Comparison of ENCODE assay signal across 8 mouse cellular contexts in genomic region chr13:113864893-113865292, GRCm38 (mm10).
DNase-seq lines count a peak whose midpoint lies in the region; ATAC-seq and TF ChIP-seq lines count a peak whose summit lies in the region.

No protein-coding gene starts in this region.

- H3K4me3 ChIP-seq in midbrain, embryonic 10.5 days = no peak overlapping the region
- no peak overlapping the region for H3K4me3 ChIP-seq in midbrain, embryonic 15.5 days
- H3K4me3 ChIP-seq in kidney, adult 2 months (ENCODE audit: insufficient read depth, low read depth, low read length) = no peak overlapping the region

- WGBS in midbrain, embryonic 10.5 days = 72% methylated on average over 1 of the region's 1 CpGs
- 51% methylated on average over 1 of the region's 1 CpGs for WGBS in midbrain, embryonic 15.5 days
- 44% methylated on average over 1 of the region's 1 CpGs for WGBS in kidney, adult 2 months

- peaks cover 12% of the 10 kb centered on the region for H3K4me1 ChIP-seq in midbrain, embryonic 10.5 days
- peaks cover 5% of the 10 kb centered on the region; the same call in 1 of the 2 replicates for H3K4me1 ChIP-seq in midbrain, embryonic 15.5 days
- H3K4me1 ChIP-seq in kidney, adult 2 months (ENCODE audit: control insufficient read depth, insufficient read depth, low read length) = peaks cover 7% of the 10 kb centered on the region; the same call in 1 of the 2 replicates

- H3K9ac ChIP-seq in midbrain, embryonic 15.5 days = no peak overlapping the region

- no peaks in the 10 kb centered on the region for H3K27me3 ChIP-seq in midbrain, embryonic 10.5 days (ENCODE audit: low read depth, poor library complexity, severe bottlenecking)
- H3K27me3 ChIP-seq in midbrain, embryonic 15.5 days (replicated peaks) = no peaks in the 10 kb centered on the region
- H3K27me3 ChIP-seq in kidney, adult 2 months (replicated peaks; ENCODE audit: control insufficient read depth, insufficient read depth, low read length) = no peaks in the 10 kb centered on the region

- no peak overlapping the region for H3K4me2 ChIP-seq in midbrain, embryonic 15.5 days

- no peak for TF ChIP-seq POLR2A in kidney, adult 2 months (IDR thresholded peaks at IDR 0.05; ENCODE audit: low read depth, low read length)

- TF ChIP-seq CTCF in kidney, adult 2 months (conservative IDR thresholded peaks at IDR 0.05; ENCODE audit: insufficient read depth, insufficient read length, low read depth, low read length) = peak; percentile 77

- peak; percentile 73 for DNase-seq in midbrain, embryonic 10.5 days (ENCODE audit: low spot score)
- peak; percentile 32 for DNase-seq in brain, embryonic 18.5 days (ENCODE audit: low read depth, low spot score)
- peak; percentile 84 for DNase-seq in forelimb bud, embryonic 11.5 days (ENCODE audit: low read depth, low spot score)
- peak; percentile 68 for DNase-seq in kidney, adult 2 months
- DNase-seq in liver = peak; percentile 84
- peak; percentile 24 to 41 for DNase-seq in natural killer cell, adult 2 months (ENCODE audit: low spot score in 2 of 2)
- DNase-seq in thymus, postnatal 25 days = peak; percentile 61

- no peak; the same call in 1 of the 2 replicates for ATAC-seq in midbrain, embryonic 15.5 days (replicated peaks)

- no peaks in the 10 kb centered on the region for H3K9me3 ChIP-seq in midbrain, embryonic 10.5 days (replicated peaks)
- H3K9me3 ChIP-seq in midbrain, embryonic 15.5 days = no peaks in the 10 kb centered on the region

- peak overlapping the region; percentile 40 for H3K27ac ChIP-seq in midbrain, embryonic 10.5 days (replicated peaks)
- no peak overlapping the region for H3K27ac ChIP-seq in midbrain, embryonic 15.5 days
- no peak overlapping the region for H3K27ac ChIP-seq in kidney, adult 2 months (ENCODE audit: insufficient read depth, low read depth, low read length)

- H3K36me3 ChIP-seq in midbrain, embryonic 10.5 days = no peaks in the 10 kb centered on the region
- no peaks in the 10 kb centered on the region for H3K36me3 ChIP-seq in midbrain, embryonic 15.5 days (replicated peaks)
- no peaks in the 10 kb centered on the region for H3K36me3 ChIP-seq in kidney, adult 2 months (ENCODE audit: control insufficient read depth, insufficient read depth, low read length)

Comparison
In these comparisons a context has a peak if more than half of its experiments do, and no peak if none do; other contexts are left out.
1. DNase-seq: peak in every context shown above with its lines; median percentile 84 in forelimb bud, embryonic 11.5 days; 84 in liver; 73 in midbrain, embryonic 10.5 days; 68 in kidney, adult 2 months; 61 in thymus, postnatal 25 days; 32 in natural killer cell, adult 2 months; 32 in brain, embryonic 18.5 days.